Mouse (Mus musculus): ENCODE measurements around the gene Tspan4.

- no peak for TF ChIP-seq POLR2A (IDR thresholded peaks at IDR 0.05; ENCODE audit: control insufficient read depth, low read depth, low read length)
- no peak for TF ChIP-seq CTCF (IDR thresholded peaks at IDR 0.05; ENCODE audit: control insufficient read depth, insufficient read depth, insufficient replicate concordance, low read depth, low read length)
Measured at GRCm38 (mm10) chr7:141518296-141518695, 43.3 kb downstream of the Tspan4 start.

Data from testis, adult 2 months (tissue).